Mouse (Mus musculus) E14TG2a.4 (cell line): ENCODE data around the gene Orm1.

ENCODE experiments used
- CTCF ChIP-seq: conservative IDR thresholded peaks from 2 replicates; pipeline ENCODE4 v1.5.1; 2014; ENCODE audit warnings: low read length
- NANOG ChIP-seq: IDR thresholded peaks from 2 replicates; pipeline ENCODE4 v1.6.1; 2014; ENCODE audit warnings: borderline replicate concordance, low read length, mixed read lengths
- POU5F1 ChIP-seq: IDR thresholded peaks from 2 replicates; pipeline ENCODE4 v1.6.1; 2014; ENCODE audit warnings: low read length, borderline replicate concordance

- no peak for TF ChIP-seq CTCF
- no peak for TF ChIP-seq NANOG
- TF ChIP-seq POU5F1 = no peak
Observed at GRCm38 (mm10) chr4:63391322-63391721, 47.0 kb downstream of the Orm1 start.
